Mouse (Mus musculus) embryonic facial prominence, embryonic 13.5 days (tissue): Measurements from ENCODE around the gene Auh. TPM values are rescaled to one million over a fixed set of nuclear protein-coding genes. Genes with fewer than 3 reads are reported as not detected.

Source experiments
- ATAC-seq: fragments of 200-750 bp; cut with Nextera tagmentation; 2 replicates; pipeline ENCODE4 v1.8.0; 2017; ENCODE audit warnings: low read depth; ENCODE audit not compliant: insufficient number of reproducible peaks, insufficient read depth, low FRiP score, low TSS enrichment
- H3K27ac ChIP-seq: fragments of 300-500 bp; sonication (generic); 2 replicates; pipeline ENCODE4 v1.5.1; 2015; ENCODE audit warnings: moderate library complexity, mild to moderate bottlenecking, inconsistent platforms
- H3K27me3 ChIP-seq: fragments of 300-500 bp; sonication (generic); 2 replicates; pipeline ENCODE4 v1.6.1; 2015; ENCODE audit warnings: mild to moderate bottlenecking, inconsistent platforms
- H3K36me3 ChIP-seq: fragments of 300-500 bp; sonication (generic); 2 replicates; pipeline ENCODE4 v1.6.1; 2015; ENCODE audit warnings: mild to moderate bottlenecking, inconsistent platforms
- H3K4me1 ChIP-seq: fragments of 300-500 bp; sonication (generic); 2 replicates; pipeline ENCODE4 v1.6.1; 2015; ENCODE audit warnings: inconsistent platforms
- H3K4me2 ChIP-seq: fragments of 300-500 bp; sonication (generic); 2 replicates; pipeline ENCODE4 v1.6.1; 2015; ENCODE audit warnings: moderate library complexity, mild to moderate bottlenecking, inconsistent platforms
- H3K4me3 ChIP-seq: fragments of 300-500 bp; sonication (generic); 2 replicates; pipeline ENCODE4 v1.5.1; 2015; ENCODE audit warnings: mild to moderate bottlenecking, inconsistent platforms
- H3K9ac ChIP-seq: fragments of 300-500 bp; sonication (generic); 2 replicates; pipeline ENCODE4 v1.6.1; 2015; ENCODE audit warnings: mild to moderate bottlenecking, inconsistent platforms
- H3K9me3 ChIP-seq: fragments of 300-500 bp; sonication (generic); 2 replicates; pipeline ENCODE4 v1.6.1; 2016; ENCODE audit warnings: inconsistent platforms
- WGBS: fragments of 180-500 bp; shearing (Covaris S2); methylation state at CpG from one replicate; pipeline ENCODE4 v1.1.7; 2015; ENCODE audit warnings: mixed read lengths; 5-methylcytosine and 5-hydroxymethylcytosine counted together
- polyA plus RNA-seq: library from polyadenylated mRNA; unstranded; fragments of >200 nt; fragmentation: Nextera tagmentation; extraction: Ambion mirVana; gene quantifications from 2 replicates; pipeline ENCODE4 v1.2.1, GENCODE M21; 2015

Auh gene
- polyA plus RNA-seq, 1 experiment from 2014 or later = 46.4 TPM

DNA sequence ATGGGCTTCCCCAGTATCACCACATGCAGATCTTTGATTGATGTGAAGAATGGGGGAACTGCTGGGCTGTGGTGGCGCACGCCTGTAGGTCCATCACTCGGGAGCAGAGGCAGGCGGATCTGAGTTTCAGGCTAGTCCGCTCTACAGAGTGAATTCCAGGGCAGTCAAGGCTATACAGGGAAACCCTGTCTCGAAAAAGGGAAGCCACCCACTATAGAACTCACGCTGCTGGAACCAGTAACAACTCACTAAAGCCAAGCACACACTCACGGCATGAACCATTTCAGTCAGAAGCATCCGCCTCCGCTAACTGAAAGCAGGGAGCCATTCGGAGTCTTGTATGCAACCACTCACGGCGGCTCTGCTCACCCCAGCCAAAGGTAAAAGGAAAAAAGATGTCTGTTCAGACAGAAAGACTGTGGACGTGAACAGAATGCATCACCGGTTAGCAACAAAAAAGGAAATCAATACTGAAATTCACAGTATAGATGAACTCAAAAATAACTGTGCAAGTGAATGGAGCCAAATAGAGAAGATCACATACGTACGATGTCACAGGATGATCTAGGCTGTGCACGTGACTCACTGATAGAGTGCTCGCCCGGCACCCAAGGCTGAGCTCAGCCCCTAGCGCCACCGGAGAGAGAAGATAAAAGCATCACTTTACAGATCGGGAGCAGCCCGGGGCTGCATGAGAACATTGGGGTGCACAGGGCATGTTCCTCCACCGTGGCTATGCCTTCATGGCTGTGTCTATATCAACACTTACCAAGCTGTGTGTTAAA is 53.7 kb downstream of the Auh start:
- Histone ChIP-seq H3K4me2 (no peak overlapping the region), H3K4me1 (peaks cover 42% of the 10 kb centered on the region), H3K36me3 (no peaks in the 10 kb centered on the region), H3K9me3 (no peaks in the 10 kb centered on the region), H3K4me3 (no peak overlapping the region), H3K27ac (no peak overlapping the region), H3K27me3 (no peaks in the 10 kb centered on the region), H3K9ac (no peak overlapping the region)
- no peak for ATAC-seq
- WGBS = 78% methylated on average over 25 of the region's 25 CpGs

DNA sequence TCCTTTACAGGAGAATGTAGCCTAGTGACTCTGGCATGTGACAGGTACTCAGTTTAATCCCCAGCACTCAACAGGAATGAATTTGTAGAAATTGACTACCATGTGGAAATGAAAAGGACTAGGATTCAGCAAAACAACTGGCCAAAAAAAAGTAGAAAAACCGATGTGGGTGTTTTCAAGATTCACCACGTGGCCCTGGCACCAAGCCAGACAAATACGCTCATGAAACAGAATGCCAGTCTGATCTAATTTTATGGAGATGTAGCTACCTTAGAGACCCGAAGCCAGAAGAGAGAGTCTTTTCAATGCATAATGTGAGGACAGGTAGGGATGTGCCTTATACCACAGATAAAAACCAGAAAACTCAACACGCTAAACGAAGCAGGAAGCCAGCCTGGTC is 54.4 kb downstream of the Auh start:
- Histone ChIP-seq H3K4me2 (no peak overlapping the region), H3K36me3 (no peaks in the 10 kb centered on the region), H3K4me1 (peaks cover 35% of the 10 kb centered on the region), H3K27me3 (no peaks in the 10 kb centered on the region), H3K9ac (no peak overlapping the region), H3K4me3 (no peak overlapping the region), H3K27ac (no peak overlapping the region), H3K9me3 (no peaks in the 10 kb centered on the region)
- no peak for ATAC-seq
- 41% methylated on average over 6 of the region's 6 CpGs for WGBS

DNA sequence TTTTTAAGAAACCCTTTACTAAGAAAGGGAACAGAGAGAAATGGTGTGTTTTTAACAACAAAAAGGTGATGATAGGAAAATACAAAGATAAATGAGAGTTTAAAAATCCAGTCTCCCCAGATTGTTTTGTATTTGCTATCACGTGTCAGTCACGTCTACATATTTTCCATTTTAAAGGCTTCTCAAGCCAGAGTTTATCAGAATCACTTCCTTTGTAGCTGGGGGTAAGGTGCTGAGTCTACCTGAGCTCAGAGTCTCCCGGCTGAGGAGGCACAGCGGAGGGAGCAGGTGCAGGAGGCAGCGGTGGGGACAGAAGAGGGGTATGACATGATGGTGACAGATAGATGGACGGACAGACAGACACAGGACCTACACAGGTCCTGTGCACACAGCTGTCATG is 55.1 kb downstream of the Auh start:
- no peak for ATAC-seq
- Histone ChIP-seq H3K4me2 (no peak overlapping the region), H3K9me3 (no peaks in the 10 kb centered on the region), H3K4me1 (peaks cover 30% of the 10 kb centered on the region), H3K27me3 (no peaks in the 10 kb centered on the region), H3K4me3 (no peak overlapping the region), H3K36me3 (no peaks in the 10 kb centered on the region), H3K27ac (no peak overlapping the region), H3K9ac (no peak overlapping the region)
- WGBS = 83% methylated on average over 6 of the region's 6 CpGs

DNA sequence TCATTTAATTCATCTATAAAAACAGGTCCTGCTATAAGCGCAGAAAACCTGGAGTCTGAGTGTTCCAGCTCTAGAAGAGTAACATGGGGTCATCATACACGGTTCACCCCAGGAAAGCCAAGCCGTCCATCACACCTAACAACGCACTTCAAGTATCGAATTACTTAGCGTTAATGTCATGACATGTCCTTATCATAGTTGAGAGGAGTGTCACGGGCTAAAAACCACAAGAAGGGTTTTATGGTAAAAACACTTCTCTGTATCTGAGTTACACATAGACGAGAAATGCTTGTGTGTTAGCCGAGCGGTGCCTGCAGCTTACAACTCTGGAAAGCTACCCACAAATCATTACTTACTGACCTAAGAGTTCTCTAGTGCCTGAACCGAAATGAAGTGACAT is 55.6 kb downstream of the Auh start:
- H3K27me3 ChIP-seq = no peaks in the 10 kb centered on the region
- no peak for ATAC-seq
- H3K27ac ChIP-seq = no peak overlapping the region
- H3K4me1 ChIP-seq = peaks cover 29% of the 10 kb centered on the region
- no peaks in the 10 kb centered on the region for H3K9me3 ChIP-seq
- H3K9ac ChIP-seq = no peak overlapping the region
- H3K4me3 ChIP-seq = no peak overlapping the region
- H3K36me3 ChIP-seq = no peaks in the 10 kb centered on the region
- 70% methylated on average over 11 of the region's 11 CpGs for WGBS
- no peak overlapping the region for H3K4me2 ChIP-seq

DNA sequence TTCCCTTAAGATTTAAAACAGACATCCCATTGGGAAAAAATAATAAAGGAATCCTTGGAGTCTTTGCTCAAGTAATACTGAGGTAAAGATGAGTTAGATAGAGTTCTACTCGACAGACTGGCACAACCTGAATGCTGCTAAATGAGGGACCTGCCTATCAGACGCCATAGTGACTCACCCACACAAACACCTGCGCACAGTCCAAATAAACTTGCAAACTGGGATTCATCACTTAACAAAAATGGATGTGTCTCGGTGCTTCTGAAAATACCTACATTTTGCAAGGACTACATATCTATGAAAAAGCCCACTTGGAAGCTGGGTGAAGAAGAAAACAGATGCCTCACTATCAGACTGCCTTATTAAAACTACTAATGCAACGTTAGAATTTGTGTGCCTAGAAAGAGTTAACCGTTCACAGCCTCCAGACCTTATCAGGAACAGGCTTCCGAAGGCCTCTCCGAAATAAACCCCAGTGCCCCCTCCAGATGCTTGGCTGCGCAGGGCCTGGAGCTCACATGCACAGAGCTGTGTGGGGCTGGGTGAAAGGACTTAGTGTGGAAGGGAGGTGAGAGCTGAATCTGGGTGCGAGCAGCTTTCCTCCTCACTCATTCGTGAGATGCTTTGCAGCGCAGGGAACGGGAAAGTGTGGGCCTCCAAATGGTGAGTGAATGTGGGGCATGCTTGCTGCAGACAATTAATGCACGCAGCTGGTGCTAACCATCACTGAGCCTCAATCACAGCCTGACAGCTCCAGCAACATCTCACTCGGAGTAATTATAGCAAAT is 63.3 kb downstream of the Auh start:
- Histone ChIP-seq H3K36me3 (0 out of 2 replicates have a peak, but pooled peaks cover 5% of the 10 kb centered on the region), H3K4me2 (no peak overlapping the region), H3K27ac (no peak overlapping the region), H3K4me1 (peaks cover 31% of the 10 kb centered on the region), H3K4me3 (no peak overlapping the region), H3K27me3 (no peaks in the 10 kb centered on the region), H3K9ac (0 out of 2 replicates have a peak overlapping the region, but pooled peaks have one; percentile 41), H3K9me3 (no peaks in the 10 kb centered on the region)
- WGBS = 39% methylated on average over 15 of the region's 15 CpGs
- ATAC-seq = no peak

DNA sequence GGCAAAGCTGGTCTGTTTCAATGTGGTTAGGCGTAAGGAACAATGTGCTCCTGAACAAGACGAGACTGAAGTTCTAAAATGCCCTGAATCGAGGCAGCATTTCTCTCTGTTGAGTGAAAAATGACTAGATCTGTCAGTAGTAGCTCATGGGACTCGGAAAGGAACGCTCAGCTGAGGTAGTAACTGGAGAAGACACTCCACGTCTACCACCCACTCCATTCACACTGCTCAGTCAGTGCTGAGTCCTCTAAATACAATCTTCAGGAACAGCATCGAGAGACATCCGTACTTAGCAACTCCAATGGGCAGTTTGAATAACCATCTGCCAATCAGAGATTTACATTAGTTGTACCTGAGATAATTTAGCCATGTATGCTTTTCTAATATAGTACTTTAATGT is 66.0 kb downstream of the Auh start:
- no peak for ATAC-seq
- Histone ChIP-seq H3K4me2 (no peak overlapping the region), H3K36me3 (0 out of 2 replicates have a peak, but pooled peaks cover 5% of the 10 kb centered on the region), H3K4me1 (peaks cover 29% of the 10 kb centered on the region), H3K9ac (no peak overlapping the region), H3K9me3 (no peaks in the 10 kb centered on the region), H3K27me3 (no peaks in the 10 kb centered on the region), H3K27ac (no peak overlapping the region), H3K4me3 (no peak overlapping the region)
- WGBS = 87% methylated on average over 8 of the region's 8 CpGs

DNA sequence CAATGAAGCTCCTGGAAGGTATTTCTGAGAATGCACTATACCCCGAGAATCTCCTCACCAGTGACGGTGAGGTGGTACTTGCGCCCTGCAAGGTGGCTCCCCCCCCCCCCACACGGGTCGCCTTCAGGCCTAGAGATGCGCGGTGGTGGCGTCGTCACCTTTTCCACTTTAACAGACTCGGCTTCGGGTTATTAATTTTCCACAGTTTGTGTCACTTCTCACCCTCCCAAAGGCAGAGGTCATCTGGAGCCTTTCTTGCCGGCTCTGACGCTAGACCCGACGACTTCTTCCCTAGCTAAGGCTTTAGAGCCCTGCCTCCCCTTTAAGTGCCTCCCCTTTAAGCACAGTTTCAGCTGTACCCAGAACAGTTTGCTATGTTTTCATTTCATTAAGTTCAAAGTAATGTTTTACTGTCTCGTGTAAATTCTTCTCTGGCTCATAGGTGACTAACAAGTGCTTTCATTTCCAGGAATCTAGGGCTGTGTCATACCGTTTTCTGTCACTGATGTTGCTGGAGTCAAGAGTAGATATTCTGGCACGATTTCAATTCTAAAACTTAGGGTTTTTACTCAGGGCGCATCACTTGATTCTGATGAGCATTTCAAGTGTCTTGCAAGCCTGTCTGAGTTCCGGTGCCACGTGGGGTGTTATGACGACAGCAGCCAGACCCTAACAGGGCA is 69.3 kb downstream of the Auh start:
- Histone ChIP-seq H3K9me3 (no peaks in the 10 kb centered on the region), H3K36me3 (0 out of 2 replicates have a peak, but pooled peaks cover 5% of the 10 kb centered on the region), H3K4me1 (peaks cover 7% of the 10 kb centered on the region; the same call in 1 of the 2 replicates), H3K9ac (no peak overlapping the region), H3K4me2 (no peak overlapping the region), H3K27me3 (no peaks in the 10 kb centered on the region), H3K27ac (no peak overlapping the region), H3K4me3 (no peak overlapping the region)
- ATAC-seq = no peak
- 78% methylated on average over 22 of the region's 22 CpGs for WGBS

DNA sequence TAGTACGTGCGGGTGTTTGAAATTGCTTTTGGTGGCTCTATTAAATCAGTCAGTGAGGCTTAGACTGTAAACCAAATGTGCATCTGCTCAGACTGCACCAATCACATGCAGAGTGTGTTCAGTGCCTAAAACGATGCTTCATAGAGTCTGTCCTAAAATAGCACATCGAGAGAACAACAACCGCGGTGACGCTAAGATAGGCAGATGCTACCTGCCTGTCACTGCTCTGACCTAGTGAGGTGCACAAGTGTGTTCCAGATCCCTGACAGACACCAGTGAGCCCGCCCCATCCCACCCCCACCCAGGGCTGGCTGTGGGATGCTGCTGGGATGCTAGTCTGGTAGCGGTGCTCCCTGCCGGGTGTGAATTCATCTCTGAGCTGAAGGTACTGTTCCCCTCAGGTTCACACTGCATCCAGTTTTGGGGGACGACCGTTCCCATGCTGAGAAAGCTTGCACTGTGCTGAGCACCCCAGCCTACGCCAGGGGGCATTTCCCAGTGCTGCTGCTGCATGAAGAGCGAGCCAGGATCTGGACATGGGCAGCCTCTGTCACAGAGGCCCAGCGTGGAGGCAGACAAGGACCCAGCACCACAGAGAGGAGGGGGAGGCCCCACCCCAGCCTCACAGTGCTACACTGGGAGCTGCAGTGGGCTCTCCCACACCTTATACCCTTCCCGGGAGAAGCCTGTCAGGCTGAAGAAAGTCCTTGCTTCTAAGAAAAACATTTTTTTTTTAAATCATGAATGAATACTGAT is 70.2 kb downstream of the Auh start:
- Histone ChIP-seq H3K36me3 (0 out of 2 replicates have a peak, but pooled peaks cover 5% of the 10 kb centered on the region), H3K9me3 (no peaks in the 10 kb centered on the region), H3K27me3 (no peaks in the 10 kb centered on the region), H3K4me3 (no peak overlapping the region), H3K4me1 (peaks cover 4% of the 10 kb centered on the region; the same call in 1 of the 2 replicates), H3K9ac (no peak overlapping the region), H3K4me2 (no peak overlapping the region), H3K27ac (no peak overlapping the region)
- ATAC-seq = no peak
- WGBS = 75% methylated on average over 16 of the region's 16 CpGs

DNA sequence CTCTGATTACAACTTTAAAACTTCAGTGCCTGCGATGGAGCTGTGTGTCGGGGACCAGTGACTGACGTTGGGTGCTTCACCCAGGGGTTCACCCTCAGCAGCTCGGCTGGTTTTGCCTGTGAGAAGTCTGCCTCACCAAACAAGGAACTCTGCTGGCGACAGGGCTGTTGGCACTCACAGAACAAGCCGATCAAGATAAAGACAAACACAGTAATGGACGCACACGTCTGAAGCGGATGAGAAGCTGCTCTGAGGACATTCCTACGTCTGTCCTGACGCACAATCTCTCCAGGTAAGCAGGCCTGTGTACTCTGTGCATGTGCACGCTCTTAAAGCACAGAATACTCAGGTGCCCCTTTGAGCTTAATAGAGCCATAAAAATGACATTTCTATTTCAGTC is 71.1 kb downstream of the Auh start:
- H3K9ac ChIP-seq = no peak overlapping the region
- H3K4me2 ChIP-seq = no peak overlapping the region
- H3K4me1 ChIP-seq = peaks cover 4% of the 10 kb centered on the region; the same call in 1 of the 2 replicates
- no peak for ATAC-seq
- no peak overlapping the region for H3K4me3 ChIP-seq
- 0 out of 2 replicates have a peak, but pooled peaks cover 5% of the 10 kb centered on the region for H3K36me3 ChIP-seq
- WGBS = 86% methylated on average over 12 of the region's 12 CpGs
- H3K9me3 ChIP-seq = no peaks in the 10 kb centered on the region
- no peak overlapping the region for H3K27ac ChIP-seq
- no peaks in the 10 kb centered on the region for H3K27me3 ChIP-seq

DNA sequence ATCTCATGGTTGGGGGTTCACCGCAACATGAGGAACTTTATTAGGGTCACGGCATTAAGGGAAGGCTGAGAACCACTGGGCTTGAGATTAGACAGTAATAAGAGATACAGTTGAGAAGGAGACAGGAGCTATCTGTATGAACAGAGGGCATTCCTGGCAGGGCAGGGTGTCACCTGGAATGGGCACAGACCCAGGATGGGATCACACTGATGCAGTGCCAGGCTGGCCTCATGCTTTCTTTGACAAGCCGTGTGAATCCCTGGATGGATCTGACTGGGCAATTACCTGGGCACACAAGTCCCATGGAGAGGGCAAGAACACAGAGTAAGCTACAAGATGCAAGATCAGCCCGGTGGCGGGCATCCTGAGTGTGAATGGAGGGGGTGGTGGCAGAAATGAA is 71.7 kb downstream of the Auh start:
- Histone ChIP-seq H3K36me3 (0 out of 2 replicates have a peak, but pooled peaks cover 9% of the 10 kb centered on the region), H3K9ac (no peak overlapping the region), H3K4me3 (no peak overlapping the region), H3K9me3 (no peaks in the 10 kb centered on the region), H3K27ac (no peak overlapping the region), H3K4me1 (peaks cover 4% of the 10 kb centered on the region; the same call in 1 of the 2 replicates), H3K4me2 (no peak overlapping the region), H3K27me3 (no peaks in the 10 kb centered on the region)
- no peak for ATAC-seq
- WGBS = 94% methylated on average over 5 of the region's 5 CpGs

DNA sequence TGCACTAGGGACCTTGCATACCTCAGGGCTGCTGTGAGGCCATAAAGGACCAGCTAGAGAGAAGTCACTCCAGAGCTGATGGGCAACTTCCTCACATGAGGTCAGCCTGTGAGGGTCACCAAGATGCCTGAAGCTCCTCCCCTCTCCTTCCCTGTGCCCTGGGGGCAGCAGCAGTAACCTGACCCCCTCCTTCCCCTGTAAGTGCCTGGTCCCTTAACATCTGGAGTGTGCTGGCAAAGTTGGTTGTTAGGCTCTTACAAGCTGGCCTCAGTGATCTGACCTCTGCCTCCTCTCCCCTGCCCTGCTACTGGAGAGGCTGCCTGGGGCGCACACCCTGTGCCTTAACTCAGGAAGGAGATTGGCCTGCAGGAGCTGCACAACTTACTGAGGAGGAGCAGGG is 75.9 kb downstream of the Auh start:
- Histone ChIP-seq H3K9me3 (no peaks in the 10 kb centered on the region), H3K4me2 (no peak overlapping the region), H3K4me1 (no peaks in the 10 kb centered on the region), H3K4me3 (no peak overlapping the region), H3K36me3 (0 out of 2 replicates have a peak, but pooled peaks cover 8% of the 10 kb centered on the region), H3K27me3 (no peaks in the 10 kb centered on the region), H3K9ac (no peak overlapping the region), H3K27ac (no peak overlapping the region)
- WGBS = 13% methylated on average over 1 of the region's 1 CpGs
- no peak for ATAC-seq
